In the genomic region with DNA sequence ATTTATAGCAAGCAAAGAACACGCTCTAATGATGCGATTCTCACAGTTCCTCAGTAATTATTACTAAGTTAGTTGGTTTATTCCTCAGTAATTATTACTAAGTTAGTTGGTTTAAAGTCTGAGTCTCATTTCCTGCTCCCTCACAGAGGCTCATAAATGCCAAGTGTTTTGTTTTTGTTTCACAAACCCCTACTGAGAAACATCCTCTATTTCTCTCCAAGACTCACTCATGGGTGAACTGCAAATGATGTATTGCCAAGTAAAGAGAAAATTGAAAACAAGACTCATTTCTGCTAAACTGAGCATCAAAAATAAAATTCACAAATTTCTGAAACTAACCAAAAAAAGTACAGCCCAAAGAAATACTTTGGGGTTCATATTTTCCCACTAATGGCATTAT, we compare ENCODE assay signal across 19 mouse cellular contexts. TPM values are rescaled to one million over a fixed set of nuclear protein-coding genes. Genes with fewer than 3 reads are reported as not detected.
DNase-seq lines count a peak whose midpoint lies in the region; TF ChIP-seq lines count a peak whose summit lies in the region.
"Had no signal": no experiment of that assay in that cellular context is flagged by ENCODE, and none has a peak within 500 bp of the region (broad histone marks: within the 10 kb centered on the region; RNA-seq: fewer than 3 reads in every experiment).

No protein-coding gene starts in this region.

- H3K4me1 ChIP-seq in heart, embryonic 10.5 days = peaks cover 5% of the 10 kb centered on the region; the same call in 1 of the 2 replicates
- H3K4me1 ChIP-seq: embryonic facial prominence, embryonic 12.5 days; forebrain, embryonic 13.5 days; hindbrain, embryonic 15.5 days had no signal

- peaks cover 13% of the 10 kb centered on the region for H3K36me3 ChIP-seq in myocyte (ENCODE audit: control insufficient read depth, insufficient read depth)
- H3K36me3 ChIP-seq in heart, embryonic 10.5 days = peaks cover 12% of the 10 kb centered on the region; the same call in 1 of the 2 replicates
- H3K36me3 ChIP-seq: embryonic facial prominence, embryonic 12.5 days had no signal

- no peaks in the 10 kb centered on the region for H3K79me2 ChIP-seq in myocyte (ENCODE audit: control insufficient read depth, insufficient read depth)

- no peak overlapping the region for H3K4me3 ChIP-seq in myocyte
- no peak overlapping the region for H3K4me3 ChIP-seq in heart, embryonic 10.5 days
- H3K4me3 ChIP-seq: embryonic facial prominence, embryonic 12.5 days; forebrain, embryonic 13.5 days; gastrocnemius, adult 2 months; heart, embryonic 13.5 days; hindbrain, embryonic 15.5 days had no signal

- H3K9me3 ChIP-seq in heart, embryonic 10.5 days = no peaks in the 10 kb centered on the region
- H3K9me3 ChIP-seq: embryonic facial prominence, embryonic 12.5 days; forebrain, embryonic 13.5 days; heart, embryonic 13.5 days; hindbrain, embryonic 15.5 days had no signal

- DNase-seq in cerebellum, adult 9-10 months = peak; percentile 63
- no peak for DNase-seq in cerebellum, adult 18-20 months
- peak; percentile 54 for DNase-seq in brain, adult 2 months (ENCODE audit: low read depth, low spot score)
- DNase-seq in heart, embryonic 10.5 days (ENCODE audit: low spot score) = no peak
- no peak for DNase-seq in lung, postnatal 25 days (ENCODE audit: low spot score)
- no peak for DNase-seq in lung, postnatal 14 days
- DNase-seq: adrenal gland, postnatal 14 days; forebrain, postnatal 0 days; gastrocnemius, adult 2 months; gastrocnemius, postnatal 25 days; heart, postnatal 36 days; kidney, adult 11 months had no signal

- no peak for TF ChIP-seq POLR2A in myocyte (IDR thresholded peaks at IDR 0.05; ENCODE audit: insufficient read length, low read depth)

- no peaks in the 10 kb centered on the region for H3K27me3 ChIP-seq in myocyte (ENCODE audit: control insufficient read depth, insufficient read depth, insufficient read length)
- H3K27me3 ChIP-seq in heart, embryonic 10.5 days (ENCODE audit: insufficient read depth, poor library complexity, severe bottlenecking) = no peaks in the 10 kb centered on the region
- H3K27me3 ChIP-seq: embryonic facial prominence, embryonic 12.5 days; forebrain, embryonic 13.5 days; heart, embryonic 13.5 days; hindbrain, embryonic 15.5 days had no signal

- H3K27ac ChIP-seq in heart, embryonic 10.5 days = no peak overlapping the region
- H3K27ac ChIP-seq: embryonic facial prominence, embryonic 12.5 days; forebrain, embryonic 13.5 days; gastrocnemius, adult 2 months; heart, embryonic 13.5 days; hindbrain, embryonic 15.5 days had no signal

- peak overlapping the region; percentile 66 for H3K4me2 ChIP-seq in myocyte (ENCODE audit: low read depth)
- H3K4me2 ChIP-seq: embryonic facial prominence, embryonic 12.5 days; forebrain, embryonic 13.5 days; heart, embryonic 13.5 days; hindbrain, embryonic 15.5 days had no signal

- WGBS in heart, embryonic 10.5 days = 98% methylated on average over 2 of the region's 2 CpGs

- H3ac ChIP-seq in myocyte (ENCODE audit: control insufficient read depth, insufficient read length) = no peak overlapping the region

TF ChIP-seq in myocyte, 11 proteins besides CTCF, POLR2A, EP300 and RAD21:
- TF ChIP-seq POLR2AphosphoS2 (IDR thresholded peaks at IDR 0.05; ENCODE audit: insufficient read length, low read depth) (no peak), MYOG (IDR thresholded peaks at IDR 0.05; ENCODE audit: control insufficient read depth in 1 of 3, insufficient read depth in 1 of 3, insufficient read length in 2 of 3, low read depth in 2 of 3) (no peak), CEBPB (IDR thresholded peaks at IDR 0.05; ENCODE audit: insufficient read depth, poor library complexity, severe bottlenecking) (no peak), MAX (IDR thresholded peaks at IDR 0.05; ENCODE audit: low read depth) (no peak), USF1 (IDR thresholded peaks at IDR 0.05; ENCODE audit: low read depth) (no peak), TCF12 (IDR thresholded peaks at IDR 0.05; ENCODE audit: insufficient read depth, poor library complexity, severe bottlenecking) (no peak), REST (IDR thresholded peaks at IDR 0.05; ENCODE audit: insufficient read depth, insufficient read length) (no peak), E2F4 (IDR thresholded peaks at IDR 0.05; ENCODE audit: insufficient read depth) (no peak)
TF ChIP-seq in myocyte: peak in this region for 0.

RNA-seq across cellular contexts. Expression of a gene that starts 47.9 kb away (rescaled TPM):
- polyA plus RNA-seq in myocyte (2012; fragmentation: generic; extraction: Trizol) = 1.2 TPM
- polyA plus RNA-seq in heart, embryonic 10.5 days (2016; fragmentation: Nextera tagmentation; extraction: Ambion mirVana) = 14.2 and 15.8 TPM in 2 replicates

RNA-seq across cellular contexts. Expression of a gene that starts 58.4 kb away (rescaled TPM):
- polyA plus RNA-seq in myocyte (2012; fragmentation: generic; extraction: Trizol) = not detected
- not detected in 2 replicates for polyA plus RNA-seq in heart, embryonic 10.5 days (2016; fragmentation: Nextera tagmentation; extraction: Ambion mirVana)
- polyA plus RNA-seq: embryonic facial prominence, embryonic 12.5 days; heart, embryonic 13.5 days; heart, postnatal 0 days; intestine, embryonic 14.5 days had no signal

Comparison
In these comparisons a context has a peak if more than half of its experiments do, and no peak if none do; other contexts are left out.
1. DNase-seq: peak in cerebellum, adult 9-10 months (single experiment) and brain, adult 2 months (single experiment); none in cerebellum, adult 18-20 months (0 of 2), heart, embryonic 10.5 days (single experiment), lung, postnatal 25 days (single experiment) and lung, postnatal 14 days (single experiment).